Mouse (Mus musculus) embryonic facial prominence, embryonic 11.5 days (tissue): Measurements from ENCODE around the gene Adgrl2. TPM values are rescaled to one million over a fixed set of nuclear protein-coding genes. Genes with fewer than 3 reads are reported as not detected.

Experiments
- ATAC-seq: fragments of 200-750 bp; cut with Nextera tagmentation; replicated peaks from 2 replicates; pipeline ENCODE4 v1.8.0; 2017; ENCODE audit warnings: low read depth; ENCODE audit not compliant: insufficient number of reproducible peaks, low FRiP score, low TSS enrichment
- DNase-seq: peaks from one replicate; pipeline ENCODE4 v3.0.0-alpha.2; 2015; ENCODE audit warnings: low spot score
- H3K27ac ChIP-seq: fragments of 300-500 bp; sonication (generic); replicated peaks from 2 replicates; pipeline ENCODE4 v1.5.1; 2014; ENCODE audit warnings: mild to moderate bottlenecking, low read depth, low read length, control low read depth
- H3K27me3 ChIP-seq: fragments of 300-500 bp; sonication (generic); 2 replicates; pipeline ENCODE4 v1.6.1; 2014; ENCODE audit warnings: mild to moderate bottlenecking, low read length, moderate library complexity, mixed read lengths; ENCODE audit not compliant: control insufficient read depth, insufficient read depth
- H3K36me3 ChIP-seq: fragments of 300-500 bp; sonication (generic); replicated peaks from 2 replicates; pipeline ENCODE4 v1.6.1; 2014; ENCODE audit warnings: low read depth, mild to moderate bottlenecking, low read length, moderate library complexity, mixed read lengths; ENCODE audit not compliant: control insufficient read depth, insufficient read depth
- H3K4me1 ChIP-seq: fragments of 300-500 bp; sonication (generic); 2 replicates; pipeline ENCODE4 v1.6.1; 2014; ENCODE audit warnings: low read length, mixed read lengths; ENCODE audit not compliant: control insufficient read depth, insufficient read depth
- H3K4me2 ChIP-seq: fragments of 300-500 bp; sonication (generic); 2 replicates; pipeline ENCODE4 v1.6.1; 2014; ENCODE audit warnings: low read depth, mild to moderate bottlenecking, control low read depth, low read length, moderate library complexity
- H3K4me3 ChIP-seq: fragments of 300-500 bp; sonication (generic); 2 replicates; pipeline ENCODE4 v1.5.1; 2014; ENCODE audit warnings: low read depth, low read length, control low read depth
- H3K9ac ChIP-seq: fragments of 300-500 bp; sonication (generic); replicated peaks from 2 replicates; pipeline ENCODE4 v1.6.1; 2014; ENCODE audit warnings: mild to moderate bottlenecking, control low read depth, low read length
- H3K9me3 ChIP-seq: fragments of 300-500 bp; sonication (generic); replicated peaks from 2 replicates; pipeline ENCODE4 v1.6.1; 2016; ENCODE audit warnings: mild to moderate bottlenecking, low read length, inconsistent platforms, mixed read lengths; ENCODE audit not compliant: control insufficient read depth
- WGBS: fragments of 180-500 bp; shearing (Covaris S2); extraction: QIAGEN DNeasy Blood & Tissue Kit; methylation state at CpG from one replicate; pipeline ENCODE4 v1.1.7; 2014; 5-methylcytosine and 5-hydroxymethylcytosine counted together
- polyA plus RNA-seq: library from polyadenylated mRNA; unstranded; fragments of >200 nt; fragmentation: Nextera tagmentation; extraction: Ambion mirVana; gene quantifications from 2 replicates; pipeline ENCODE4 v1.2.1, GENCODE M21; 2014

The Adgrl2 gene
- polyA plus RNA-seq, 1 experiment from 2014 or later: 113 TPM

DNA sequence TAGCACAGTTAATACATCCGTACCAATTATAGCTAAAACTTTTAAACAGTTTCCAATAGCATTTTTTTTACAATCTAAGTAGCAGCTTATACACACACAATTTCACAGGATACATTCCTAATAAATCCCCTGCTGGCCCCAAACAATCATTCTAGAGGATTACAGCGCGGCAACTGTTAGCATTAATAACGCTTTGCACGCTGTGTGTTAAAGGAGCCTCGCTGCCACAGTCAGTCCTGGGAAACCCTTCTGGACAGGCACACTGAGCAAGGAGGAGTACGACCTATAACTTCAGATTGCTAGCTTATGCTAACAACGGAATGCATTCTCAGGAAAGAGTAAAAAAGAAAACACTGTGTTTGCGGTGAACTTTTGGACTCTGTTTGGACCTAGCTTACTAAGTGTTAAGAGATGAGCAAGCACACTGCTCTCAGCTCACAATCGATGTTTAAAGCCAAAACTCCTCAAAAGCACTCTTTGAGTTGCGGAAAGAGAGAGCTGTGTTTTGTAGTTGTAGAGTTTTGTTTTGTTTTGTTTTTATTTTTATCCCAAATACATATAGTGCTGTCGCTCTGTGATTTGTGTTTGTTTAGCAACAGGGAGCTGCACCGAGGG, 25.3 kb downstream of the Adgrl2 start:
- Histone ChIP-seq H3K4me1 (no peaks in the 10 kb centered on the region), H3K9ac (no peak overlapping the region), H3K4me2 (no peak overlapping the region), H3K27me3 (no peaks in the 10 kb centered on the region), H3K27ac (no peak overlapping the region), H3K9me3 (no peaks in the 10 kb centered on the region), H3K36me3 (no peaks in the 10 kb centered on the region), H3K4me3 (no peak overlapping the region)
- no peak for ATAC-seq
- WGBS: 80% methylated on average over 13 of the region's 13 CpGs
- no peak for DNase-seq

DNA sequence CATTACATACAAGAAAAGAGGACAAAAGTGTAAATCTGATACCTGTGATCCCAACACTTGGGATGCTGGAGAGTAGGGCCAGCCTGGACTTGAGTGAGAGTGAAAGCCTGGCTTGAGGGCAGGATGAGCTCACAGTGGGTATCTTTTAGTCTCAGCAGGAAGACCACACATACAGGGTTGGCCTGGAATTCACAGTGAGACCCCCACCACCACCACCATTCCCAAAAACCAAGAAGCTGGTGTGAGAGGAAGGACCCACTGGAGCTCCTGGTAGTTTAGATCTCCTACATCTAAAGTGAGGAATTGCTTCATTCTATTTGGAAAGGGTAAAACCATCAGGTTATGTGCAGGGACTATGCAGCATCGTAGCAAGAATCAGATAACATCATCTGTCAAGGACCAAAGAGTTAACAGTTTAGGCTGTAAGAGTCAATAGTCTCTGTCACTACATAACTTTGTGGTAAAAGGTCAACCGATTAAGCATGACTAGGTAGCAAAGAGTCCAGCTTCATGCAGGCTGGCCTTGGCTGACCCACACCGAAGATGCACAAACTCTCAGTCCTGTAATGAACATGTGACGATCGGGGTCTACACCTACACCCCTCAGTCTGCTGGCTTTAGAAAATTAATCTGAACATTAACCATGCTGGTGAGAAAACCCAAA, 26.8 kb downstream of the Adgrl2 start:
- H3K27ac ChIP-seq: no peak overlapping the region
- H3K4me2 ChIP-seq: no peak overlapping the region
- no peak overlapping the region for H3K4me3 ChIP-seq
- H3K9me3 ChIP-seq: no peaks in the 10 kb centered on the region
- ATAC-seq (no peak), DNase-seq (no peak)
- H3K9ac ChIP-seq: no peak overlapping the region
- H3K27me3 ChIP-seq: no peaks in the 10 kb centered on the region
- H3K4me1 ChIP-seq: peaks cover 7% of the 10 kb centered on the region
- 90% methylated on average over 5 of the region's 5 CpGs for WGBS
- H3K36me3 ChIP-seq: no peaks in the 10 kb centered on the region

GRCm38 (mm10) chr3:148961611-148962010, 28.7 kb downstream of the Adgrl2 start:
- no peaks in the 10 kb centered on the region for H3K9me3 ChIP-seq
- WGBS: 72% methylated on average over 5 of the region's 5 CpGs
- H3K4me2 ChIP-seq: no peak overlapping the region
- no peak overlapping the region for H3K9ac ChIP-seq
- no peak for DNase-seq
- H3K4me1 ChIP-seq: peaks cover 7% of the 10 kb centered on the region
- H3K4me3 ChIP-seq: no peak overlapping the region
- H3K36me3 ChIP-seq: no peaks in the 10 kb centered on the region
- ATAC-seq: no peak
- H3K27ac ChIP-seq: no peak overlapping the region
- no peaks in the 10 kb centered on the region for H3K27me3 ChIP-seq

DNA sequence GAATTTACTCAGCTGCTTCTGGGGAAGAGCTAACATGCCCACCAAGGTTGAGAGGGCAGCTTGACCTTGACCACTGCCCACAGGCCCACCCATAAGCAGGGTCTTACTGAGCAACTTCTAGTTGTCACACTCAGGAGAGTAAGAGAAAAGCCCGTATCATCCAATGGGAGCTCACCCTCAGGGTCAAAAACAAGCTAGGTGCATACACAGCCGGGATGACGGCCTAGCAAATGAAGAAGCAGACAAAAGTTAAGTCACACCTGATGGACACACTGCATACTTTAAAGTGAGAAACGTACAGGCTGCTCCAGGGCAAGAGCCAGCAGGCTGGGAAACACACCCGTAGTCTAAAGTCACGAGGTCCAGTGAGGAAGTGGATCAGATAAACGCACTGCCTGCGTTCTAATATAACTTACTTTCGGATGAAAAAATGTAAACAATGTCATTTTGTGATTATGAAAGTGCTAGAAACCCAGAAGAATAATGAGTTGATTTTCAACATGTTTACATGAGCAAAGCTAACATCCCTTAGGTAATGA, 29.5 kb downstream of the Adgrl2 start:
- Histone ChIP-seq H3K27ac (no peak overlapping the region), H3K4me1 (peaks cover 7% of the 10 kb centered on the region), H3K27me3 (no peaks in the 10 kb centered on the region), H3K9me3 (no peaks in the 10 kb centered on the region), H3K4me3 (no peak overlapping the region), H3K4me2 (no peak overlapping the region), H3K9ac (no peak overlapping the region), H3K36me3 (no peaks in the 10 kb centered on the region)
- DNase-seq (no peak), ATAC-seq (no peak)
- 65% methylated on average over 9 of the region's 9 CpGs for WGBS

GRCm38 (mm10) chr3:148960215-148960614, 30.1 kb downstream of the Adgrl2 start:
- H3K9me3 ChIP-seq: no peaks in the 10 kb centered on the region
- H3K4me3 ChIP-seq: no peak overlapping the region
- H3K27ac ChIP-seq: no peak overlapping the region
- H3K36me3 ChIP-seq: no peaks in the 10 kb centered on the region
- no peak for DNase-seq
- H3K4me2 ChIP-seq: no peak overlapping the region
- ATAC-seq: no peak
- no peak overlapping the region for H3K9ac ChIP-seq
- H3K27me3 ChIP-seq: no peaks in the 10 kb centered on the region
- H3K4me1 ChIP-seq: peaks cover 7% of the 10 kb centered on the region
- 82% methylated on average over 10 of the region's 10 CpGs for WGBS

DNA sequence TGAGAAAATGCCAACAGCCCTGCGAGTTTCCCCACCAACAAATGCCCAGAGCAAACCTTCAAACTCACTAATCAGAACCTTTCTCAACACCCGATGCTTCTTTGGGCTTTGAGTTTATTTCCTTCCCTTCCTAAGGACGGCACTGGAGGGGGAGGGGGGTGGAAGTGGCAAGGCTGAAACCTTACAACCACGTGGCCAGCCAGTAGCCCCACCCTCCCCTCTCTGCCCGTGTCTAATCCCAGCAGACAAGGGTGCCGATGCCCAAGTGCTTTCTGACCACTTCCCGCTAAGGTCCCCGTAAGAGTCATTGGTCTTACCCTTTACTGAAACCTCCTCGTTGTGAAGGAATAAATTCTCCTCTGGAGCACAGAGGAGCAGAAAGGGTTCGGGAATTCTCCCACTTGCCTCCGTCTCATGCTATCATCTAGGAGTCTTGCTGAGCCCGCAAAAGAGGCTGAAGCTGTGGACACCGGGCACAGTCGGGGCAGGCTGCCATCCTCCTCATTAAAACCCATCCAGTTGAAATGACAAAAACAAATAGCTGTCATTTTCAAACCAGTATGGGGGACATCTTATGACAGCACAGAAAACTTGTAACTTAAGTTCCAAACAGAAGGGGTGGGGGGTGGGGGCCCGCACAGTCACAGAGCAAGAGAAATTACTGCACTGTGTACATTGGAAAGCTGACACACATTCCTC, 30.9 kb downstream of the Adgrl2 start:
- Histone ChIP-seq H3K27me3 (no peaks in the 10 kb centered on the region), H3K9me3 (no peaks in the 10 kb centered on the region), H3K27ac (no peak overlapping the region), H3K4me1 (peaks cover 7% of the 10 kb centered on the region), H3K4me3 (no peak overlapping the region), H3K36me3 (no peaks in the 10 kb centered on the region), H3K9ac (no peak overlapping the region), H3K4me2 (peak overlapping the region; percentile 32)
- ATAC-seq (0 out of 2 replicates have a peak, but pooled peaks have one; percentile 11), DNase-seq (no peak)
- WGBS: 20% methylated on average over 15 of the region's 15 CpGs

DNA sequence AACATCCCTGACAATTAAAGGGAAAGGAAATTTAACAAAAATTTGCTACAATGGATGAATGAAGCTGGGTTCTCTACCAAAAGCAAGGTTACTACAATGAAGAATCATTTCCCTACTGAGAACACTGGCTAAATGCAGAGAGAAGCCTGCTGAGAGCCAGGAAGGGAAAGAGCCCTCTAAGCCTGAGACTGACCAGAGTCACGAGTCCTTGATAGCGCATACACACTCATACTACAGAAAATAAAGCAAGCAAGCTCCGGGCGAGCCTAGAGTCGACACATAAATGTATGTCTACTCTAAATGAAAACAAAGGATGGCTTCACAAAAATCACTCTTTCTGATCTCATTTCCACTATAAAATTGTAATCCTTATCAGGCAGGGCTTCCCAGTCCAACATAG, 31.6 kb downstream of the Adgrl2 start:
- H3K36me3 ChIP-seq: no peaks in the 10 kb centered on the region
- no peaks in the 10 kb centered on the region for H3K9me3 ChIP-seq
- no peak for ATAC-seq
- H3K4me3 ChIP-seq: no peak overlapping the region
- H3K9ac ChIP-seq: no peak overlapping the region
- no peak for DNase-seq
- 0 out of 2 replicates have a peak overlapping the region, but pooled peaks have one; percentile 8 for H3K27ac ChIP-seq
- 68% methylated on average over 5 of the region's 5 CpGs for WGBS
- no peak overlapping the region for H3K4me2 ChIP-seq
- H3K4me1 ChIP-seq: peaks cover 7% of the 10 kb centered on the region
- H3K27me3 ChIP-seq: no peaks in the 10 kb centered on the region

GRCm38 (mm10) chr3:148958185-148958584, 32.2 kb downstream of the Adgrl2 start:
- Histone ChIP-seq H3K9ac (no peak overlapping the region), H3K4me3 (no peak overlapping the region), H3K27me3 (no peaks in the 10 kb centered on the region), H3K27ac (0 out of 2 replicates have a peak overlapping the region, but pooled peaks have one; percentile 13), H3K4me1 (peaks cover 7% of the 10 kb centered on the region), H3K9me3 (no peaks in the 10 kb centered on the region), H3K4me2 (no peak overlapping the region), H3K36me3 (no peaks in the 10 kb centered on the region)
- DNase-seq: no peak
- ATAC-seq: no peak
- 56% methylated on average over 9 of the region's 9 CpGs for WGBS
